Mouse (Mus musculus): ENCODE results near the gene Tbc1d9. TPM values are rescaled to one million over a fixed set of nuclear protein-coding genes. Genes with fewer than 3 reads are reported as not detected.

The Tbc1d9 gene
- polyA plus RNA-seq, 1 experiment from 2014 or later, result 23.0 TPM

DNA sequence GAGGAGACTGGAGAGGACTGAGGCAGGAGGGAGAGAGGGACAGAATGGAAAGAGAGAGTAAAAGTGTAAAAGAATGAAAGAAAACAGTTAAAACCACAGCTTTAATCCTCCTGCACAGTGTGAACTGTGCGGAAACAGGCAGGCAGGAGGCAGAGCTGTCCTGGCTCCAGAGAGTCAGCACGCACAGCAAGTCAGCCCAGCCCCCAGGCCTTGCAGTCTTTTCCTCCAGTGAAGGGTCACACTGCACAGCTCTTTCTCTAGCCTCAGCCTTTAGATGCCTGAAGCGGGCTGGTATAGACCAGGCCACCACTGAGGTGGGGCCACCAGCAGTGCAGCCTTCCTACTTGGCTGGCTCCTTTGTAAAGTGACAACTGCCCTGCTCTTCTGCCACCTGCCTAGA is 155.4 kb downstream of the Tbc1d9 start:
- ATAC-seq (ENCODE audit: low FRiP score), result no peak
- Histone ChIP-seq H3K4me2 (replicated peaks) (no peak overlapping the region), H3K36me3 (replicated peaks; ENCODE audit: control insufficient read depth, insufficient read depth) (peaks cover 76% of the 10 kb centered on the region), H3K27ac (no peak overlapping the region), H3K27me3 (ENCODE audit: control insufficient read depth, insufficient read depth, low read length) (no peaks in the 10 kb centered on the region), H3K4me3 (replicated peaks; ENCODE audit: low read length) (no peak overlapping the region), H3K4me1 (replicated peaks; ENCODE audit: control insufficient read depth, insufficient read depth, low read length) (no peaks in the 10 kb centered on the region), H3K9me3 (ENCODE audit: control insufficient read depth, low read length) (no peaks in the 10 kb centered on the region), H3K9ac (no peak overlapping the region)
- WGBS, result 49% methylated on average over 3 of the region's 3 CpGs
- no peak for DNase-seq (ENCODE audit: low spot score)

DNA sequence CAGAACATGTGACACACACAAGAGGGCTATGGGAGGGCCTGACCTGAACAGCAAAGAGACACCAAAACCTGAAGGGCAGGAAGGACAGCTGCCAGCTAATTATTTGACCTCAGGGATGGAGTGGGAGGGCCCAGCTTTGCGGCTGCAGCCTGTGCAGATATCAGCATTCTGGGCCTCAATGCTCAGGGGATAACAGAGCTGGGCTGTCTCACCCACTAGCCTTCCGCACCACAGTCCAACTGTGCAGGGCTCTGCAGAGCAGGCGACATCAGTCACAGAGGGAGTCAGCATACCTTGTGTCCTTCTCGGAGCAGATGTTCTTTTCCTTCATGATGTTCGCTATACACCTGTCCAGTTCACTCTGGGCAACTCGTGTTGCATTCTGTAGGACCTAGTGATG is 157.2 kb downstream of the Tbc1d9 start:
- Histone ChIP-seq H3K9ac (no peak overlapping the region), H3K4me2 (replicated peaks) (no peak overlapping the region), H3K36me3 (replicated peaks; ENCODE audit: control insufficient read depth, insufficient read depth) (peaks cover 73% of the 10 kb centered on the region), H3K27me3 (ENCODE audit: control insufficient read depth, insufficient read depth, low read length) (no peaks in the 10 kb centered on the region), H3K4me3 (replicated peaks; ENCODE audit: low read length) (no peak overlapping the region), H3K9me3 (ENCODE audit: control insufficient read depth, low read length) (no peaks in the 10 kb centered on the region), H3K4me1 (replicated peaks; ENCODE audit: control insufficient read depth, insufficient read depth, low read length) (no peaks in the 10 kb centered on the region), H3K27ac (no peak overlapping the region)
- no peak for ATAC-seq (ENCODE audit: low FRiP score)
- 92% methylated on average over 6 of the region's 6 CpGs for WGBS
- DNase-seq (ENCODE audit: low spot score), result no peak

Other genes with a start within 250 kb of the Tbc1d9 start
- gene Gm10645, start 818 bp downstream of the Tbc1d9 start, polyA plus RNA-seq (2014; fragmentation: Nextera tagmentation; extraction: Ambion mirVana), result 10.3 and 12.9 TPM in 2 replicates
- gene Ucp1, start 125.0 kb downstream of the Tbc1d9 start, polyA plus RNA-seq (2014; fragmentation: Nextera tagmentation; extraction: Ambion mirVana), result 0.16 TPM in 1 of 2 replicates, not detected in the other
- gene Elmod2, start 167.1 kb downstream of the Tbc1d9 start, polyA plus RNA-seq (2014; fragmentation: Nextera tagmentation; extraction: Ambion mirVana), result 24.1 and 24.9 TPM in 2 replicates
- gene Mgat4d, start 183.1 kb downstream of the Tbc1d9 start, polyA plus RNA-seq (2014; fragmentation: Nextera tagmentation; extraction: Ambion mirVana), result not detected in 2 replicates
- gene Clgn, start 224.5 kb downstream of the Tbc1d9 start, polyA plus RNA-seq (2014; fragmentation: Nextera tagmentation; extraction: Ambion mirVana), result 13.2 and 16.6 TPM in 2 replicates